Mouse (Mus musculus) G1E-ER4 (cell line): ENCODE measurements around the gene Zic4. TPM values are rescaled to one million over a fixed set of nuclear protein-coding genes. Genes with fewer than 3 reads are reported as not detected.

ENCODE experiments used
- GATA1 ChIP-seq: IDR thresholded peaks from one replicate; pipeline ENCODE4 v1.8.0; 2012; ENCODE audit warnings: low read length, inconsistent platforms
- polyA plus RNA-seq: library from polyadenylated mRNA; stranded (reverse); fragments of >175 nt; gene quantifications from 2 replicates; pipeline ENCODE4 v1.2.3, GENCODE M21; 2012

The Zic4 gene
- polyA plus RNA-seq, 1 experiment, result not detected

- TF ChIP-seq GATA1, result no peak
Observed at GRCm38 (mm10) chr9:91360151-91361032, 1.8 kb upstream of the Zic4 start.

GRCm38 (mm10) chr9:91361033-91361855 lies 969 bp upstream of the Zic4 start:
- no peak for TF ChIP-seq GATA1

- TF ChIP-seq GATA1, result no peak
Observed at GRCm38 (mm10) chr9:91363011-91363730, 958 bp downstream of the Zic4 start.

GRCm38 (mm10) chr9:91363814-91364126 lies 1.6 kb downstream of the Zic4 start:
- TF ChIP-seq GATA1, result no peak

- TF ChIP-seq GATA1, result no peak
Observed at GRCm38 (mm10) chr9:91364127-91364970, 2.1 kb downstream of the Zic4 start.

DNA sequence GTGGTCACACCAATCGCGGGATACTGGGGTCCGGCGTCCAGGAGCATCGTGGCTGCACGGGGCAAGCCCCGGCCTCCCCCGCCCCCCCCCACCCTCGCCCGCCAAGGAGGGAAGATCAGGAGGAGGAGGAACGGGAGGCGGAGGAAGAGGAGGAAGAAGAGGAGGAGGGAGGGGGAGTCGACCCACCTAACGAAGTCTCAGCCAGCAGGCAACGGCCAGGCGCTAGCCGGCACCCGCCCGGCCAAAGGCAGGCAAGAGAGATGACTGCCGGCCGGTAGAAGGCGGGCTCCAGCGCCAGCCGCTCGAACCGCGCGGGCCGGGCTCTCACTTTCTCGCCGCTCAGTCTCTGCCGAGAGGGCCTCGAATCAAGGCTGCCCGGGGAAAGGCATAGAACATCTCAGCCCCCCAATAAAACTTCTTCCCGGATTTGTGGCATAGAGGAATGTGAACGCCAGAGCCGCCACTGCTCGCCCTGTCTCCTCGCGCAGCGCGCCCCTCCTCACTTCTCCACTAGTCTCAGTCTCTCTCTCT lies 2.8 kb downstream of the Zic4 start:
- no peak for TF ChIP-seq GATA1

DNA sequence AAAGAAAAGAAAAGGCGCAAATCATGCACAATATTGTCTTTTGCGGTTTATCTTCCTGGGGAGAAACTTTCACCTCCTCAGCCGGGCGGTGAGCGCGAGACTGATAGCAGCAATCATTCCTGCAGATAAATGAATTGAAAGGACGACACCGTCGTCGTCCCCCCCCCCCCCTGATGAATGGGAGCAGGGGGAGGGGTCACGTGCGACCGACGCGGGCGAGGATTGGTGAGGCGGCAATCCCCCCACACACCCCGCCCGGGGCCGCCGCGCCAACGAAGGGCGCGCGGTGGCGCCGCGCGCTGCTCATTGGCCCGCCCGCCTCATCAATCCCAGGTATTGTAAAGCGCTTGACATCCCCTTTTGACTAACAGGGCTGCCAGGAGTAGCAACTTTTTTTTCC lies 3.5 kb downstream of the Zic4 start, which contains the start of gene Zic1:
TSS of gene Zic1 (minus strand) at position 147 of the 400 bp plus-strand sequence.
- TF ChIP-seq GATA1, result no peak

DNA sequence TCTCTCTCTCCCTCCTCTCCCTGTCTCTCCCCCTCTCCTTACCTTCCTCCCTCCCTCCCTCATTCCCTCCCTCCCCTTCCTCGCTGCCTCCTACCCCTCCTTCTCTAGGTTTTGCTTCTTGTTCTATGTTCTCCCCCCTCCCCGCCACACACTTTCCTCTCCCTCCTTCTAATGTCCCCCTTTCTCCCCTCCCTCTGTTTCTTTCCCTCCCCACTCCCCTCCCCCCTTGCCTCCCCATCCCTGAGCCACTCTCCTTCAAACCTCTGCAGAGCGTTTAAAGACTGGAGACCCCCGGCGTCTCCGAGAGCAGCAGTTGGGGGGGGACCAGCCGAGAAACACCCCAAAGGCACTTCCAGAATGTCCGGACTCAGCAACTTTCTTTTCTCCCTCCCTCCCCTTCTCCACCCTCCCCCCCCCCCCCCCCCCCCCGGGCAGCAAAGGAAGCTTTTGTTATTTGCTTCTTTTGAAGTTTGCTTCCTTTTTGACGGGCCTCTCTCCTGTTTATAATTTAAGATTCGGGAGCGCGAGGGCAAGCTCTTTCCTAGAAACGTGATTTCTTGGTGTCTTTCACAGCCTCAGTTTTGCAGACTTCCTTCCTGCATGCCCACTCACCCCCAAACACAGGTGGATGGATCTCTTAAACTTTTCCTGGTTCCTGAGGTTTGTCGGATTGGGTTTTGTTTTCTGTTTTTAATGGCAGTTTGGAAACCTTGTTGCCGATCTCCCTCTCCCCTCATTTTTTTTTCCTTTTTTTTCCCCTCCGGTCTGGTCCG lies 4.2 kb downstream of the Zic4 start:
- no peak for TF ChIP-seq GATA1

DNA sequence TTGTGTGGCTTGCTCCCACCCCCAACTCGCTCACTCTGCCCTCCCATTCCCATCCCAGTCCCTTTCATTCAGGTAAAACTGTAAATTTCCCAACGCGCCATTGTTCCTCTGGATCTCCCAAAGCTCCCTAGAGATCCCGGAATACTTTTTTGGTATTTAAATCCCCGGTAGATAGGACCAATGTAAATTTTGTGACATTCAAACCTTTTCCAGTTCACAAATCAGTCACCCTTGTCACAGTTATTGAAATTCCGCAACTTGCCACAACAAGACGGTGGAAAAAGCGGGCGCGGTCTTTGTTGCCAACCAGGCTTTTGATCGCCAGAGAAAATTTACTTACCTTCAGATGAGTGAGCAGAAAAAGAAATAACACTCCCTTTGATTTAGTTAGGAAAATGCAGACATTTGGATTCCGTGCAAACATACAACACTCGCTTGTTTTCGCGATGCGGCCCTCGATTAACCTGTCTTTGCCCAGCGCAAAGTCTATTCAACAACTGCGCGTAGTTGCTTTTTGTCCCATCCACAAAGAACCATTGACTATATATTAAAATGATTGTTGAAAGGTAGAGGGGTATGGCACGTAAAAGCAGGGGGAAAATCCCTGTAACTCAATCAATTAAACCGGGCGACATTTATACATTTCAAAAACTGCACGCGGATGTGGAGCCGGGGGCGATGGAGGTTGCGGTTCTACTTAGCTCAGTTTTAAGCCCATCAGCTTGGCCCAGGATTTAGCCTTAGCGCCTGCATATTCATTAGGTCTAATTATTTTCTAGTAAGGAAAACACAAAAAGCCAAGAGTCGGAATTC lies 5.0 kb downstream of the Zic4 start:
- no peak for TF ChIP-seq GATA1

- no peak for TF ChIP-seq GATA1
Observed at GRCm38 (mm10) chr9:91368150-91368549, 5.9 kb downstream of the Zic4 start.

DNA sequence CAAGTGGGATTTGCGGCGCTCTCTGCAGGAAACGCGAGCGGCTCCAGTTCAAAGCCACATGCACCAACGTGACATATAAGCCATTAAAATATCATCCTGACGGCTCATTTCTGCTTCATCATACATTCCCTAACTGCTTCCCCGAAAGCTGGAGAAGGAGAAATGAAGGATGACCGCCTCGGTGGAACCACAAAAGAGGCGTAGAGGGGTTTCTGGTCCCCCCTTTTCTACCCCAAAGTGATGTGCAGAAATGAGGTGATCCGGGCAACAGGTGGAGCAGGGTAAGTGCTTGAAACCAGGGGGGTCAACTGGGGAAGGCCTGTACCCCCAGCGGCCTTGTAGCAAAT lies 6.7 kb downstream of the Zic4 start:
- TF ChIP-seq GATA1, result no peak

- no peak for TF ChIP-seq GATA1
Observed at GRCm38 (mm10) chr9:91369293-91369991, 7.2 kb downstream of the Zic4 start.
